Mouse (Mus musculus) B cell, adult (primary cell): ENCODE results near the gene Ifitm1. TPM values are rescaled to one million over a fixed set of nuclear protein-coding genes. Genes with fewer than 3 reads are reported as not detected.

Source experiments
- total RNA-seq: library from RNA; stranded (reverse); gene quantifications from 4 replicates; pipeline ENCODE4 v1.2.4, GENCODE M21; 2023; ENCODE audit not compliant: inconsistent age

The Ifitm1 gene
- 1.0 to 1.5 TPM (median 1.4 TPM) in 4 replicates for total RNA-seq

GRCm38 (mm10) chr7:140966921-140967320, at the start of gene Ifitm1:
Gene Ifitm1 (plus strand): TSS chr7:140967221.

GRCm38 (mm10) chr7:140920418-140921029, 46.5 kb upstream of the Ifitm1 start, which contains the start of gene Nlrp6:
Gene Nlrp6 (plus strand): TSS chr7:140920902.

DNA sequence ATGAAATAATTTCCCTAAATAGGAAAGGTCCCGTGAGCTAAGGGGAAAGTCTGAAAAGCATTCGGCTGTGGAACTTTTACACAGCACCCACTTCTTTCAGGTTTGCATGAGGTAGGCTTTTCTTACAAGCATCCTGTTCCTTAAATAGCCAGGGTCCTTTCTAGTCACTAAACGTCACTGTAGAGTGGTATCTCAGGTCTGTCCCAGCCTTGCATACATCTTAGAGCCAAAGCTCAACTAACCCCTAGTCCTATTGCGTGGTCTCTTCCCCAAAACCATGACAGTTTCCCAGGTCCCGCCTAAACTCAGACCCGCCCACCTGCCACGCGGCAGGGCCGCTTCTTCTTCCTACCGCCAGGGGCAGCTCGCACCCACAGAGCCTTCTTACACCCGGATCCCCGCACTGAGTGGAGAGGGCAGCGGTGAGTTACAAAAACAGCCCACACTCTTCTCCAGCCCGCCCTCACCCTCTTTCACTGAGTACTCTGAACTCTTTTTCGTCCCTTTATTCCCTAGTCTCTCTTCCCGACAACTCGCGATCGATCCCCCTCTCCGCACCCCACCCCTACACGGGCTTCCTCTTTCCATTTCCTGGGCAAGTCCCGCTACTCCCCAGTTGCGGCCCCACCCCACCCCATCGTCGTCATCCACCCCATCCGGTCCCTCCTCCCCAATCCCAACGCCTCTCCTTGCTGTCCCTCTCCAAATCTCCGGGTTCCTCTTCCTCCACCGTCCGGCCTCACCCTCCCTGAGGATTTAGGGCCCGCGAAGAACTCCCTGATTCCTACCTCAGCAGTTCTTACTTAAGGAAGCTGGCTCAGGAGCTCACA, 25.6 kb upstream of the Ifitm1 start, which contains the start of gene Pgghg:
Gene Pgghg (plus strand): TSS at position 170 of the 830 bp plus-strand sequence.

GRCm38 (mm10) chr7:140949824-140950530, 17.0 kb upstream of the Ifitm1 start, which contains the start of gene Ifitm5:
Gene Ifitm5 (minus strand): TSS chr7:140950291.

GRCm38 (mm10) chr7:140955758-140956555, 11.1 kb upstream of the Ifitm1 start, which contains the start of the genes Gm45717 and Ifitm2:
Gene Gm45717 (minus strand): TSS chr7:140955937.
Gene Ifitm2 (minus strand): TSS chr7:140955987.

GRCm38 (mm10) chr7:141010593-141010992, 43.6 kb downstream of the Ifitm1 start, which contains the start of gene Ifitm3:
Gene Ifitm3 (minus strand): TSS chr7:141010770.

GRCm38 (mm10) chr7:141017824-141018223, 50.8 kb downstream of the Ifitm1 start, which contains the start of gene Ifitm6:
Gene Ifitm6 (minus strand): TSS chr7:141017924.

Other genes with a start within 250 kb of the Ifitm1 start
- gene Cyp2e1, start 203.5 kb upstream of the Ifitm1 start, total RNA-seq, result not detected in 4 replicates
- gene Syce1, start 179.4 kb upstream of the Ifitm1 start, total RNA-seq, result not detected in 4 replicates
- gene Zfp941, start 145.0 kb upstream of the Ifitm1 start, total RNA-seq, result not detected in 4 replicates
- gene Urah, start 132.2 kb upstream of the Ifitm1 start, total RNA-seq, result not detected in 4 replicates
- not detected in 4 replicates for gene Scgb1c1, start 121.7 kb upstream of the Ifitm1 start, total RNA-seq
- not detected in 4 replicates for gene Odf3, start 119.4 kb upstream of the Ifitm1 start, total RNA-seq
- gene Gm45785, start 110.9 kb upstream of the Ifitm1 start, total RNA-seq, result not detected in 4 replicates
- 89.6 to 105 TPM (median 98.1 TPM) in 4 replicates for gene Ric8a, start 110.3 kb upstream of the Ifitm1 start, total RNA-seq
- 19.0 to 24.5 TPM (median 21.9 TPM) in 4 replicates for gene Bet1l, start 109.6 kb upstream of the Ifitm1 start, total RNA-seq
- 82.3 to 93.8 TPM (median 86.4 TPM) in 4 replicates for gene Psmd13, start 85.3 kb upstream of the Ifitm1 start, total RNA-seq
- gene Sirt3, start 84.9 kb upstream of the Ifitm1 start, total RNA-seq, result 9.4 to 10.6 TPM (median 9.8 TPM) in 4 replicates
- gene Cox8b, start 66.8 kb upstream of the Ifitm1 start, total RNA-seq, result not detected in 4 replicates
- gene Nlrp6, start 46.3 kb upstream of the Ifitm1 start, total RNA-seq, result not detected in 4 replicates
- gene Pgghg, start 25.8 kb upstream of the Ifitm1 start, total RNA-seq, result 16.3 to 20.3 TPM (median 17.9 TPM) in 4 replicates
- not detected in 4 replicates for gene Ifitm5, start 16.9 kb upstream of the Ifitm1 start, total RNA-seq
- gene Gm45717, start 11.3 kb upstream of the Ifitm1 start, total RNA-seq, result not detected in 4 replicates
- gene Ifitm2, start 11.2 kb upstream of the Ifitm1 start, total RNA-seq, result 8.8 to 13.3 TPM (median 11.4 TPM) in 4 replicates
- 3.6 to 8.8 TPM (median 6.2 TPM) in 4 replicates for gene Ifitm3, start 43.5 kb downstream of the Ifitm1 start, total RNA-seq
- gene Ifitm6, start 50.7 kb downstream of the Ifitm1 start, total RNA-seq, result 0.90 TPM in 1 of 4 replicates, not detected in the others
- not detected in 4 replicates for gene Gm17387, start 61.9 kb downstream of the Ifitm1 start, total RNA-seq
- gene B4galnt4, start 93.9 kb downstream of the Ifitm1 start, total RNA-seq, result not detected in 4 replicates
- 22.4 to 30.5 TPM (median 27.5 TPM) in 4 replicates for gene Pkp3, start 111.0 kb downstream of the Ifitm1 start, total RNA-seq
- gene Sigirr, start 133.4 kb downstream of the Ifitm1 start, total RNA-seq, result 35.5 to 39.1 TPM (median 37.6 TPM) in 4 replicates
- gene Ano9, start 150.6 kb downstream of the Ifitm1 start, total RNA-seq, result not detected in 4 replicates
- gene Ptdss2, start 155.2 kb downstream of the Ifitm1 start, total RNA-seq, result 7.8 to 11.5 TPM (median 9.6 TPM) in 4 replicates
- gene Rnh1, start 205.6 kb downstream of the Ifitm1 start, total RNA-seq, result 67.1 to 79.0 TPM (median 70.2 TPM) in 4 replicates
- 22.9 to 33.3 TPM (median 30.1 TPM) in 4 replicates for gene Hras, start 226.8 kb downstream of the Ifitm1 start, total RNA-seq
- 6.7 to 10.0 TPM (median 8.1 TPM) in 4 replicates for gene Lrrc56, start 226.9 kb downstream of the Ifitm1 start, total RNA-seq
- 3.7 to 4.6 TPM (median 4.1 TPM) in 4 replicates for gene Lmntd2, start 246.9 kb downstream of the Ifitm1 start, total RNA-seq
- gene Rassf7, start 248.6 kb downstream of the Ifitm1 start, total RNA-seq, result 8.4 to 13.1 TPM (median 10.6 TPM) in 4 replicates